9 mouse cellular contexts compared by ENCODE assay signal in genomic region chr11:46437459-46438000, GRCm38 (mm10). TPM values are rescaled to one million over a fixed set of nuclear protein-coding genes. Genes with fewer than 3 reads are reported as not detected.
DNase-seq lines count a peak whose midpoint lies in the region; ATAC-seq and TF ChIP-seq lines count a peak whose summit lies in the region.
"Had no signal": no experiment of that assay in that cellular context is flagged by ENCODE, and none has a peak within 500 bp of the region (broad histone marks: within the 10 kb centered on the region; RNA-seq: fewer than 3 reads in every experiment).

No protein-coding gene starts in this region.

- peak overlapping the region; percentile 78 for H3K4me3 ChIP-seq in lung, adult 2 months (replicated peaks; ENCODE audit: extremely low read depth, low read depth, low read length)
- H3K4me3 ChIP-seq in forebrain, embryonic 12.5 days (replicated peaks) = peak overlapping the region; percentile 90
- peak overlapping the region; percentile 93 for H3K4me3 ChIP-seq in limb, embryonic 12.5 days (replicated peaks)

- no peaks in the 10 kb centered on the region for H3K9me3 ChIP-seq in forebrain, embryonic 12.5 days
- no peaks in the 10 kb centered on the region for H3K9me3 ChIP-seq in limb, embryonic 12.5 days

- H3K4me2 ChIP-seq in forebrain, embryonic 12.5 days = peak overlapping the region; percentile 77
- peak overlapping the region; percentile 76 for H3K4me2 ChIP-seq in limb, embryonic 12.5 days

- TF ChIP-seq POLR2A in lung, adult 2 months (IDR thresholded peaks at IDR 0.05; ENCODE audit: borderline replicate concordance, extremely low read depth, low read depth, low read length) = no peak

- H3K27ac ChIP-seq in forebrain, embryonic 12.5 days = no peak overlapping the region
- H3K27ac ChIP-seq in limb, embryonic 12.5 days = peak overlapping the region; percentile 95

- no peak for TF ChIP-seq CTCF in lung, adult 2 months (IDR thresholded peaks at IDR 0.05; ENCODE audit: insufficient read depth, low read length)

- DNase-seq in lung, adult 2 months = peak; percentile 31
- DNase-seq in lung, postnatal 25 days (ENCODE audit: low spot score) = no peak
- DNase-seq in natural killer cell, adult 2 months (ENCODE audit: low spot score in 2 of 2) = peak; percentile 32 to 51
- DNase-seq in layer of hippocampus, adult 8-10 months (ENCODE audit: low spot score in 2 of 2) = no peak
- no peak for DNase-seq in frontal cortex, postnatal 10 days (ENCODE audit: low spot score in 2 of 2)

- 1% methylated on average over 23 of the region's 23 CpGs for WGBS in lung, adult 2 months
- WGBS in forebrain, embryonic 12.5 days = 2% methylated on average over 23 of the region's 23 CpGs
- WGBS in limb, embryonic 12.5 days = under 1% methylated on average over 23 of the region's 23 CpGs

- H3K9ac ChIP-seq in forebrain, embryonic 12.5 days = peak overlapping the region; percentile 85
- peak overlapping the region; percentile 92 for H3K9ac ChIP-seq in limb, embryonic 12.5 days (replicated peaks)

- H3K36me3 ChIP-seq in forebrain, embryonic 12.5 days (replicated peaks) = peaks cover 14% of the 10 kb centered on the region
- peaks cover 36% of the 10 kb centered on the region for H3K36me3 ChIP-seq in limb, embryonic 12.5 days

- H3K27me3 ChIP-seq in forebrain, embryonic 12.5 days = no peaks in the 10 kb centered on the region
- H3K27me3 ChIP-seq in limb, embryonic 12.5 days = no peaks in the 10 kb centered on the region

- peak; percentile 50 for ATAC-seq in activated CD4-positive, CD25-positive, alpha-beta regulatory T cell, adult 4 months
- ATAC-seq in forebrain, embryonic 12.5 days (ENCODE audit: low FRiP score) = peak; percentile 39; the same call in 1 of the 2 replicates
- ATAC-seq in limb, embryonic 12.5 days (ENCODE audit: insufficient number of reproducible peaks, insufficient read depth, low FRiP score, low TSS enrichment, low read depth) = peak; percentile 1; the same call in 1 of the 2 replicates

- peaks cover 3% of the 10 kb centered on the region for H3K4me1 ChIP-seq in lung, adult 2 months (ENCODE audit: control insufficient read depth, insufficient read depth, low read length)
- peaks cover 7% of the 10 kb centered on the region for H3K4me1 ChIP-seq in forebrain, embryonic 12.5 days
- H3K4me1 ChIP-seq in limb, embryonic 12.5 days (replicated peaks) = peaks cover 5% of the 10 kb centered on the region; the same call in 1 of the 2 replicates

RNA-seq across cellular contexts. Expression of gene Med7, which starts 0.8 kb away (rescaled TPM):
- 12.0 and 14.5 TPM in 2 replicates for polyA plus RNA-seq in lung, adult 2 months (2012; rRNA removed)
- polyA plus RNA-seq in activated CD4-positive, CD25-positive, alpha-beta regulatory T cell, adult 4 months (2017; shearing (Covaris generic)) = 10 to 100 TPM; 41.5 to 42.1 TPM
- 90.2 and 96.3 TPM in 2 replicates for polyA plus RNA-seq in forebrain, embryonic 12.5 days (2016; fragmentation: Nextera tagmentation; extraction: Ambion mirVana)
- 99.3 and 100 TPM in 2 replicates for polyA plus RNA-seq in limb, embryonic 12.5 days (2016; fragmentation: Nextera tagmentation; extraction: Ambion mirVana)
- 10 to 100 TPM; 25.9 to 38.5 (median 35.6) TPM for total RNA-seq in layer of hippocampus, adult 8-10 months (2022)

RNA-seq across cellular contexts. Expression of gene Havcr2, which starts 17.2 kb away (rescaled TPM):
- 1.7 and 1.8 TPM in 2 replicates for polyA plus RNA-seq in lung, adult 2 months (2012; rRNA removed)
- 1 to 10 TPM; 5.5 to 8.1 TPM for polyA plus RNA-seq in activated CD4-positive, CD25-positive, alpha-beta regulatory T cell, adult 4 months (2017; shearing (Covaris generic))
- 0.24 TPM in 1 of 2 replicates, not detected in the other for polyA plus RNA-seq in forebrain, embryonic 12.5 days (2016; fragmentation: Nextera tagmentation; extraction: Ambion mirVana)
- polyA plus RNA-seq in limb, embryonic 12.5 days (2016; fragmentation: Nextera tagmentation; extraction: Ambion mirVana) = 0.35 TPM in 1 of 2 replicates, not detected in the other
- total RNA-seq in layer of hippocampus, adult 8-10 months (2022) = 10 to 100 TPM in 2 of 4 experiments, 1 to 10 TPM in 2; 2.3 to 17.9 (median 9.6) TPM

RNA-seq across cellular contexts. Expression of gene Fam71b, which starts 41.2 kb away (rescaled TPM):
- 0.14 and 0.41 TPM in 2 replicates for polyA plus RNA-seq in lung, adult 2 months (2012; rRNA removed)
- not detected for polyA plus RNA-seq in activated CD4-positive, CD25-positive, alpha-beta regulatory T cell, adult 4 months (2017; shearing (Covaris generic))
- polyA plus RNA-seq in forebrain, embryonic 12.5 days (2016; fragmentation: Nextera tagmentation; extraction: Ambion mirVana) = not detected in 2 replicates
- polyA plus RNA-seq in limb, embryonic 12.5 days (2016; fragmentation: Nextera tagmentation; extraction: Ambion mirVana) = not detected in 2 replicates
- total RNA-seq in layer of hippocampus, adult 8-10 months (2022) = not detected
- total RNA-seq: heart, adult 18-20 months had no signal

RNA-seq across cellular contexts. Expression of gene Itk, which starts 48.2 kb away (rescaled TPM):
- 1.4 and 1.7 TPM in 2 replicates for polyA plus RNA-seq in lung, adult 2 months (2012; rRNA removed)
- 100 to 1,000 TPM; 102 to 115 TPM for polyA plus RNA-seq in activated CD4-positive, CD25-positive, alpha-beta regulatory T cell, adult 4 months (2017; shearing (Covaris generic))
- polyA plus RNA-seq in forebrain, embryonic 12.5 days (2016; fragmentation: Nextera tagmentation; extraction: Ambion mirVana) = not detected in 2 replicates
- polyA plus RNA-seq in limb, embryonic 12.5 days (2016; fragmentation: Nextera tagmentation; extraction: Ambion mirVana) = not detected in 2 replicates
- under 1 TPM; 0.17 to 0.82 (median 0.57) TPM for total RNA-seq in layer of hippocampus, adult 8-10 months (2022)

Comparison
In these comparisons a context has a peak if more than half of its experiments do, and no peak if none do; other contexts are left out.
1. DNase-seq: peak in lung, adult 2 months (single experiment) and natural killer cell, adult 2 months (2 of 2); none in lung, postnatal 25 days (single experiment), layer of hippocampus, adult 8-10 months (0 of 2) and frontal cortex, postnatal 10 days (0 of 2).
2. Peak in every context shown above with its lines, with median percentiles within 50 percentile points of each other: H3K4me3 ChIP-seq and ATAC-seq.